Mouse (Mus musculus) ZHBTc4 (cell line): ENCODE data around the gene Ccdc115.

ENCODE experiments used
- DNase-seq: peaks from one replicate; pipeline ENCODE4 v3.0.0-alpha.2; 2011; ENCODE audit warnings: low read depth, low spot score

The Ccdc115 gene

DNA sequence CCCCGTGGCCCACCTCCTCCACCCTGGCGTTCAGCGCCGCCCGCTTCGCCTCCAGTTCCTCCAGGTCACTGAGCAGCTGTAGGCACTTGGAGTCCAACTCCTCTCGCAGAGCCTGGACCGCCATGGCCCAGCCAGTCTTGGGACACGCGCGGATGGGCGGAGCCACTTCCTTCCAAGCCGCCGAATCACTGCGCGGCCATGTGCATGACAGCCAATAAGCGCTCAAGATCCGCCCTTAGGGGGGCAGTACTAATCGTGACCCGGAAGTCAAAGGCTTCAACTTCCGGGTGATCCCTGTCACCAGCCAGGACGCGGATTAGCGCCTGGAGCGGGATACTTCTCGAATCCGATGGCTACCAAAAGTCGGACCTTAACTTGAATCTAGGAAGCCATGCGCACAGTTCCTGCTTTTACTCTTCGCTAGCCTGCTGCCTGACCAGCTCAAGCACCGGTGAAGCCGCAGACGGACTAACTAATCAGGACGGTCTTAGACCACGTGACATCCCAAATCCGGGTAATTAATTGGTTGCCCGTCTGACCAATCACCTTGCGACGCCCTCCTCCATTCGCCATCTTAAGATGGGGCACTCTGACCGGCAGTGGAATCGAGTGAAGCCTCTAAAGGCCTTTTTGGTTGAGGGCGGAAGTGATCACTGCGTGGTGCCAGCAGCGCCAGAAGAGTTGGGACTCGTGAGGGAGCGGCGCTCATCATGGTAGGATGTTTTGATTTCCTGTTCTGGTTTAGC lies at the start of gene Ccdc115, which contains the start of gene Imp4:
TSS of gene Ccdc115 (minus strand) at position 458 of the 746 bp plus-strand sequence.
TSS of gene Imp4 (plus strand) at position 637 of the 746 bp plus-strand sequence.
- DNase-seq = peak; percentile 99

GRCm38 (mm10) chr1:34487383-34487782 lies 47.9 kb upstream of the Ccdc115 start:
- no peak for DNase-seq

GRCm38 (mm10) chr1:34485461-34486188 lies 46.2 kb upstream of the Ccdc115 start:
- peak; percentile 75 for DNase-seq

GRCm38 (mm10) chr1:34484470-34484869 lies 45.0 kb upstream of the Ccdc115 start:
- DNase-seq = no peak

GRCm38 (mm10) chr1:34481920-34482669 lies 42.6 kb upstream of the Ccdc115 start:
- no peak for DNase-seq

GRCm38 (mm10) chr1:34480801-34481200 lies 41.3 kb upstream of the Ccdc115 start:
- DNase-seq = no peak

- no peak for DNase-seq
Observed at GRCm38 (mm10) chr1:34478891-34479655, 39.6 kb upstream of the Ccdc115 start.

GRCm38 (mm10) chr1:34472427-34473300 lies 33.2 kb upstream of the Ccdc115 start:
- peak; percentile 72 for DNase-seq

GRCm38 (mm10) chr1:34469801-34470200 lies 30.3 kb upstream of the Ccdc115 start:
- peak; percentile 76 for DNase-seq

DNA sequence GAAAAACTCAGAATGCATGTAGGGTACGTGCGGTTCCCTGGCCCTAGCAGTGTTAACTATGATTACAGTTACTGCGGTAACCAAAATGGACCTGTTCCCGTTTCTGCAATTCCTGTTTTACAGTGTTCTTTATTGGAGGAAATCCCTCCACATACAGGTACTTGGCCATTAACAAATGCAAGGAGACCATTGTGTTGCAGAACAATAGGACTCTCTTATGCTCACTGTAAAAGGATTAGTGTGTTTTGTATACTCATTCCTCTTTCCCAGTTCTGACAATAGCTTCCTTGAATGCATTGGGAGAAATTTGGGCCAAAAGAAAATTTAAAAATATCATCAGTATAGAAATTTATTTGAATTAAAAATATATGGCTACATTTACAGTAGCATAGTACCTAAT lies 29.0 kb upstream of the Ccdc115 start:
- peak; percentile 37 for DNase-seq

- no peak for DNase-seq
Observed at GRCm38 (mm10) chr1:34468051-34468450, 28.6 kb upstream of the Ccdc115 start.

- DNase-seq = no peak
Observed at GRCm38 (mm10) chr1:34465445-34465844, 26.0 kb upstream of the Ccdc115 start.

DNA sequence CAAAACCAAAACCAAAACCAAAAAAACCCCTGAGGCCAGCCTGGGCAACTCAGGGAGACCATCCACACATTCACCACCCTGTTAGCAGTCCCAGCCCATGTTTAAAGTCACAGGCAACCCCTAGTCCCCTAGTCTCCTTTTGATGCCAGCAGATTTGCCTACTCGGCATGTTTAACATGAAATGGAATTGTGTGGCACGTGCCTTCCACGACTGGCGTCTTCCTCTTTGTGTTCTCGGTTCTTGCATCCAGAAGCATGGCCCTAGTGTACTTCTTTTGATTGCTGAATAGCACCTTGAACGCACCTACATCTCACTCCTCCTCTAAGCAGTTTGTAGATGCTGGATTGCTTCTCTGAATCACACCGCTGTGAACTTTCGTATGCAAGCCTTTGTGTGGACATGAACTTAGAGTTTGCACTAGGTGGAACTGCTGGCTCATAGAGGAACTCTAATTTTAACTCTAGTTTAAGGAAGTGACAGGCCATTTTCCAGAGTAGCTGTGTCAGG lies 24.9 kb upstream of the Ccdc115 start:
- no peak for DNase-seq

DNA sequence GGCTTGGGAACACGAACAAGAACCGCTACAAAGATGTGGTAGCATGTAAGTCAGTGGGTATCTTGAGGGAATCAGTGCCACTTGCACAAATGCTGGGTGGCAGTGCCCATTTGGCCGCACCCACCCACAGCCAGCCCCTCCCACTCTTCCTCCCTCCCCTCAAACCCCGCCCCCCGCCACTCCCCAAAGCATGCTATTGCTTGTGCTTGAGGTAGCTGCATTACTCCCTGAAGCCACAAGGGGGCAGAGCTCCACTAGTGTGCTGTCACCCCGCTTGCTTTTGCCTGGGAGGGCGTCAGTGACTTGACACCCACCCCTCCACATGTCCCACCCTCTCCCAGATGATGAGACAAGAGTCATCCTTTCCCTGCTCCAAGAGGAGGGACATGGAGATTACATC lies 23.3 kb upstream of the Ccdc115 start:
- DNase-seq = peak; percentile 89

DNA sequence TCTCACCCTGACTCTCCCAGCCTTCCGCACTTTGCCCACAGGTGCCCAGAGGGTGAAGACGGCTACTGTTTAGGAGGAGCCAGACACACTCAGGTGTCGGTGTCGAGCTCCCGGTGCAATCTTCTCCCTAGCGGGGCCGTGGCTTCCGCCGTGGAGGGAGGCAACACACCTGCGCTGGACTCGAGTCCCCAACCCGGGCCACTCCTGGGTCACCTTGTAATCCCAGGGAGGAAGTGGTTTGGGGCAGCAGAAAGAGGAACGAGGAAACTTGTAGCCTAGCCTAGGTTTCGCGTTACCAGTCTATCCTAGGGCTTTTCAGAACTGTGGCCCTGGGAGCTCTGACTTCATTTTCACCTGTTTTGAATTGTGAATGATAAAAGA lies 20.6 kb upstream of the Ccdc115 start:
- no peak for DNase-seq

DNA sequence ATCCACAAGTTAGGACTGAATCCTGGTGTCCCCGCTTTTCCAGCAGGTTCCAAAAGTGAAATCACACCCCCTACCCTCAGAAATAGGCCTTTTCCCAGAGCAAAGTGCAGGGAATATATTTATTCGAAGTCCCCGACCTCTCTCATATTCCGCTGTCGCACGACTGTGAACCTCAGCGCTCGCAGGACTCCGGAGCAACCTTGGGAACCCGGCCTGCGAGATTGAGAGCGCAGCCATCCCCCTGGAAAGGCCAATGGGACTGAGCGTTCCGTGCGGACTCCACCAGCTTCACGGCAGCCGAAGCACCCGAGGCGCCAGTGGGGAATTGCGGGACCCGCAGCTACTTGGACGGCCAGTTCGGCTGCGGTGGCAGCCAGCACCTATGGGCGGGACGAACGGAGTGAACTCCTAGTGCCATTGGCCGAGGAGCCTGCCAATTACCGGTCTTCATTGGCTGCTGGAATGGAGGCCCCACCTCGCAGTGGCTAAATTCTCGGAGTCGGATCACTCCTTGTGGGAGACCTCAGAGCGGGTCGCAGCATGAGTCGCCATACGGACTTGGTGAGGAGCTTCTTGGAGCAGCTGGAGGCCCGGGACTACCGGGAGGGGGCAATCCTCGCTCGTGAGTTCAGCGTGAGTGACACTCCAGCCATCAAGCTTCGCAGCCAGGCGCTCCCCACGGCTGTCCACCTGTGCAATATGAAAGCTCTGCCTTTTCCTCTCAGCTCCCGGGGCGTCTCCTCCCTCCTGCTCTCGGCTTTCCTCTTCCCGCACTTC lies 20.0 kb upstream of the Ccdc115 start, which contains the start of gene Ptpn18:
TSS of gene Ptpn18 (plus strand) at position 479 of the 777 bp plus-strand sequence.
- DNase-seq = peak; percentile 96

- DNase-seq = peak; percentile 66
Observed at GRCm38 (mm10) chr1:34458431-34458830, 19.0 kb upstream of the Ccdc115 start.

- DNase-seq = no peak
Observed at GRCm38 (mm10) chr1:34443124-34443523, 3.7 kb upstream of the Ccdc115 start.

GRCm38 (mm10) chr1:34439961-34440630 lies 624 bp upstream of the Ccdc115 start:
- peak; percentile 39 for DNase-seq
